Mouse (Mus musculus) CH12.LX (cell line): ENCODE results near the gene 3300002I08Rik. TPM values are rescaled to one million over a fixed set of nuclear protein-coding genes. Genes with fewer than 3 reads are reported as not detected.

Source experiments
- DNase-seq: peaks from one replicate; pipeline ENCODE4 v3.0.0-alpha.2; 2013; ENCODE audit errors: extremely low read depth
- H3K27ac ChIP-seq: 2 replicates; pipeline ENCODE4 v1.5.1; 2012; ENCODE audit warnings: low read depth, mild to moderate bottlenecking, control low read depth, moderate library complexity; ENCODE audit not compliant: insufficient read depth
- H3K27me3 ChIP-seq: replicated peaks from 2 replicates; pipeline ENCODE3; 2012; ENCODE audit warnings: inconsistent platforms
- H3K36me3 ChIP-seq, 2 experiments: replicated peaks in 1 of 2; 2 replicates each; pipeline versions ENCODE3 to v1.6.1; 2012; ENCODE audit warnings: inconsistent platforms in 1 of 2, low read length in 1 of 2, mild to moderate bottlenecking in 1 of 2, mixed read lengths in 1 of 2, moderate library complexity in 1 of 2; ENCODE audit not compliant: control insufficient read depth in 1 of 2, insufficient read depth in 1 of 2
- H3K4me1 ChIP-seq, 2 experiments: 2 replicates each; pipeline ENCODE4 v1.6.1; 2012; ENCODE audit warnings: inconsistent platforms in 1 of 2, moderate library complexity in 1 of 2; ENCODE audit not compliant: insufficient read depth in 2 of 2, control insufficient read depth in 1 of 2
- H3K4me2 ChIP-seq: 2 replicates; pipeline ENCODE4 v1.6.1; 2012; ENCODE audit warnings: low read depth, mild to moderate bottlenecking, control low read depth; ENCODE audit not compliant: poor library complexity, insufficient read depth, severe bottlenecking
- H3K4me3 ChIP-seq, 3 experiments: fragments of 150-350 bp in 1 of 3; sonication (generic) in 1 of 3; replicated peaks in 1 of 3; 2 replicates each; pipeline versions ENCODE3 to v1.5.1; 2011 to 2012; ENCODE audit warnings: low read depth in 2 of 3, low read length in 2 of 3, mild to moderate bottlenecking in 2 of 3, moderate library complexity in 2 of 3, control low read depth in 1 of 3, improper control_type of control experiment in 1 of 3, inconsistent platforms in 1 of 3, mixed read lengths in 1 of 3; ENCODE audit not compliant: poor library complexity in 1 of 3
- H3K79me2 ChIP-seq: replicated peaks from 2 replicates; pipeline ENCODE4 v1.6.1; 2012; ENCODE audit warnings: mild to moderate bottlenecking, moderate library complexity; ENCODE audit not compliant: control insufficient read depth, poor library complexity, insufficient read depth, severe bottlenecking; ENCODE audit errors: extremely low read depth
- H3K9ac ChIP-seq: 2 replicates; pipeline ENCODE4 v1.6.1; 2012; ENCODE audit warnings: low read depth, mild to moderate bottlenecking, control low read depth, moderate library complexity; ENCODE audit not compliant: insufficient read depth
- H3K9me3 ChIP-seq: replicated peaks from 2 replicates; pipeline ENCODE3; 2012; ENCODE audit warnings: low read length, inconsistent platforms, mixed read lengths
- CHD1 ChIP-seq: IDR thresholded peaks from 2 replicates; pipeline ENCODE4 v1.6.1; 2012; ENCODE audit warnings: low read depth, low read length, improper control_type of control experiment, inconsistent platforms
- CTCF ChIP-seq, 2 experiments: IDR thresholded peaks in 1 of 2; conservative IDR thresholded peaks in 1 of 2; 2 replicates each; pipeline ENCODE4 v1.5.1; 2011 to 2012; ENCODE audit warnings: low read depth in 2 of 2, low read length in 2 of 2, improper control_type of control experiment in 1 of 2, inconsistent platforms in 1 of 2, mild to moderate bottlenecking in 1 of 2, moderate library complexity in 1 of 2
- IRF4 ChIP-seq: IDR thresholded peaks from 2 replicates; pipeline ENCODE4 v1.6.1; 2014; ENCODE audit warnings: low read depth, mild to moderate bottlenecking, inconsistent platforms, low read length, improper control_type of control experiment
- MAZ ChIP-seq: IDR thresholded peaks from 2 replicates; pipeline ENCODE4 v1.6.1; 2012; ENCODE audit warnings: low read depth, mild to moderate bottlenecking, inconsistent platforms, low read length, improper control_type of control experiment, moderate library complexity
- MEF2A ChIP-seq: IDR thresholded peaks from 2 replicates; pipeline ENCODE4 v1.6.1; 2014; ENCODE audit warnings: low read depth, mild to moderate bottlenecking, inconsistent platforms, low read length, improper control_type of control experiment, borderline replicate concordance
- MXI1 ChIP-seq: IDR thresholded peaks from 2 replicates; pipeline ENCODE4 v1.6.1; 2011; ENCODE audit warnings: mild to moderate bottlenecking, low read depth, low read length, improper control_type of control experiment
- RAD21 ChIP-seq: IDR thresholded peaks from 2 replicates; pipeline ENCODE4 v1.6.1; 2011; ENCODE audit warnings: low read depth, mild to moderate bottlenecking, low read length, improper control_type of control experiment, moderate library complexity
- SMC3 ChIP-seq: IDR thresholded peaks from 2 replicates; pipeline ENCODE4 v1.6.1; 2011; ENCODE audit warnings: low read depth, low read length, improper control_type of control experiment
- USF2 ChIP-seq: conservative IDR thresholded peaks from 2 replicates; pipeline ENCODE4 v1.6.1; 2011; ENCODE audit warnings: low read depth, low read length, improper control_type of control experiment
- ZMIZ1 ChIP-seq: IDR thresholded peaks from 2 replicates; pipeline ENCODE4 v1.6.1; 2012; ENCODE audit warnings: low read depth, mild to moderate bottlenecking, inconsistent platforms, low read length, improper control_type of control experiment
- dilution Hi-C: fragments of 300-500 bp; cut with MboI; formaldehyde crosslinking; loops from 2 replicates; pipeline ENCODE4 v1.14.3; 2020; ENCODE audit warnings: low sequenced_read_pairs; ENCODE audit not compliant: extremely low pct_unique_long_range_greater_than_20kb, extremely low pct_ligation_motif_present
- in situ Hi-C: fragments of 300-500 bp; cut with MboI; formaldehyde crosslinking; loops from 3 replicates; pipeline ENCODE4 v1.14.3; 2019; ENCODE audit warnings: low sequenced_read_pairs, low pct_ligation_motif_present, low pct_unique_long_range_greater_than_20kb, mixed read lengths
- polyA plus RNA-seq: library from polyadenylated mRNA; unstranded; fragments of >175 nt; gene quantifications from 2 replicates; pipeline ENCODE4 v1.2.1, GENCODE M21; 2012; ENCODE audit warnings: low read depth; ENCODE audit not compliant: insufficient read length
- total RNA-seq, 2 experiments: library from RNA; depleted of rRNA; stranded (reverse); fragments of 300-350 nt in 1 of 2; fragments of >200 nt in 1 of 2; gene quantifications; 2 replicates each; pipeline ENCODE4 v1.2.3; 2012 to 2014

Gene 3300002I08Rik
- total and polyA plus RNA-seq, 3 experiments, result 1.6 to 4.7 (median 3.2) TPM

DNA sequence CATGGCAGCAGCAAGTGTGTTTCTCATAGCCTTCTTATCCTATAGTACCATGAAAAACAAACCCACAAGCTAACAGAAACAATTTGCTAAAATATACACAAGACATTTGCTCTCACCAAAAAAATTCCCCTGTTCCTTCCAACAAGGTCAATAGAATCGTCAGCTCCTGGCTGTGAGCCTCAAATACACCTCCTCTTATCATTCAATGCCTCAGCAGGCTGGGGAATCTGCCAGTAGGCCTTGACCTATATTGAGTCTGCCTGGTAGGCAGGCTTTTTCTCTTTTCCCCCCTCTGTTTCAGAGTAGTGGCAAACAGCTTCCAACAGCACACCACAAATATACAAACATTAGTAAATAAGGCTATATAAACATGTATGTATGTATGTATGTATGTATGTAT lies 63.5 kb downstream of the 3300002I08Rik start:
- H3K4me3 ChIP-seq, result no peak overlapping the region
- no peaks in the 10 kb centered on the region for H3K27me3 ChIP-seq
- no peak for DNase-seq
- in situ Hi-C loops, result no loop called here
- H3K36me3 ChIP-seq, result no peaks in the 10 kb centered on the region
- H3K9ac ChIP-seq, result no peak overlapping the region
- no peaks in the 10 kb centered on the region for H3K4me1 ChIP-seq
- H3K79me2 ChIP-seq, result no peaks in the 10 kb centered on the region
- H3K4me2 ChIP-seq, result no peak overlapping the region
- no peaks in the 10 kb centered on the region for H3K9me3 ChIP-seq
- dilution Hi-C loops, result no loop called here
- H3K27ac ChIP-seq, result no peak overlapping the region
- TF ChIP-seq MXI1, result no peak
- TF ChIP-seq CTCF (conservative IDR thresholded peaks at IDR 0.05 in 1 of 2, IDR thresholded peaks at IDR 0.05 in 1 of 2; ENCODE audit: low read depth in 2 of 2, low read length in 2 of 2), result no peak
- TF ChIP-seq IRF4, result no peak
- TF ChIP-seq SMC3, result no peak
- TF ChIP-seq USF2, result no peak
- TF ChIP-seq MEF2A, result no peak
- TF ChIP-seq ZMIZ1, result no peak
- TF ChIP-seq RAD21, result no peak
- TF ChIP-seq, all 38 proteins: peak for 0

DNA sequence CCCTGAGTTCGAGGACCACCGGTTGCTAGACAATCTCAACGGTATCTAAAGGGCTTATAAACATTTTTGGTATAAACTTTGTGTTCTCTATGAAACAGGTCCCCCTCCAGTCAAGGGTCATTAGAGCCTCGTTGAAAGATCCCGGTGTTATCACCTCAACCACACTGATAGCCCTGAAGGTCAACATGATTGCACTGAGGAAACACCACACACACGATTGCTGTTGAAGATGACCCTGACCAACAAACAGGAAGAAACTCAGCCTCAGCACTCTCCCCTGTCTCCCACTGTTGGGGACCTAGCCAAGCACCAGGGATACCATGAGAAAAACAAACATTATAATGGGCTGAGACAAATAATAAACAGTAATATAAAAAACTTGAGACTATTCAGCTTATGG lies 68.9 kb downstream of the 3300002I08Rik start:
- in situ Hi-C loops, result no loop called here
- no peak for DNase-seq
- Histone ChIP-seq H3K4me3 (no peak overlapping the region), H3K27me3 (no peaks in the 10 kb centered on the region), H3K79me2 (no peaks in the 10 kb centered on the region), H3K9ac (no peak overlapping the region), H3K9me3 (no peaks in the 10 kb centered on the region), H3K36me3 (no peaks in the 10 kb centered on the region), H3K4me1 (no peaks in the 10 kb centered on the region), H3K4me2 (no peak overlapping the region), H3K27ac (no peak overlapping the region)
- no peak for TF ChIP-seq CHD1
- TF ChIP-seq MAZ, result no peak
- dilution Hi-C loops, result no loop called here

Other genes starting within 250 kb of the 3300002I08Rik start
- 7.3 and 8.8 TPM in 2 replicates for gene Zfp120, start 226.1 kb downstream of the 3300002I08Rik start, total RNA-seq (2012; rRNA removed)
- 17.7 and 18.7 TPM in 2 replicates for gene Zfp120, start 226.1 kb downstream of the 3300002I08Rik start, total RNA-seq (2014; rRNA removed)
- 6.2 and 7.0 TPM in 2 replicates for gene Zfp120, start 226.1 kb downstream of the 3300002I08Rik start, polyA plus RNA-seq
- gene Gm10770, start 183.1 kb downstream of the 3300002I08Rik start, total RNA-seq (2012; rRNA removed), result not detected in 2 replicates
- not detected in 2 replicates for gene Gm10770, start 183.1 kb downstream of the 3300002I08Rik start, total RNA-seq (2014; rRNA removed)
- not detected in 2 replicates for gene Gm10770, start 183.1 kb downstream of the 3300002I08Rik start, polyA plus RNA-seq
- gene Gm14139, start 181.0 kb downstream of the 3300002I08Rik start, total RNA-seq (2012; rRNA removed), result 7.2 and 13.8 TPM in 2 replicates
- 27.0 and 34.0 TPM in 2 replicates for gene Gm14139, start 181.0 kb downstream of the 3300002I08Rik start, total RNA-seq (2014; rRNA removed)
- gene Gm14139, start 181.0 kb downstream of the 3300002I08Rik start, polyA plus RNA-seq, result 9.2 and 10.7 TPM in 2 replicates
- gene Zfp937, start 144.7 kb downstream of the 3300002I08Rik start, total RNA-seq (2012; rRNA removed), result 4.0 and 4.5 TPM in 2 replicates
- 5.4 and 6.8 TPM in 2 replicates for gene Zfp937, start 144.7 kb downstream of the 3300002I08Rik start, total RNA-seq (2014; rRNA removed)
- 2.5 and 2.8 TPM in 2 replicates for gene Zfp937, start 144.7 kb downstream of the 3300002I08Rik start, polyA plus RNA-seq
- gene Gm21994, start 107.2 kb downstream of the 3300002I08Rik start, total RNA-seq (2012; rRNA removed), result 3.3 and 3.8 TPM in 2 replicates
- gene Gm21994, start 107.2 kb downstream of the 3300002I08Rik start, total RNA-seq (2014; rRNA removed), result 9.3 and 13.6 TPM in 2 replicates
- 8.7 and 9.4 TPM in 2 replicates for gene Gm21994, start 107.2 kb downstream of the 3300002I08Rik start, polyA plus RNA-seq
- gene Gm14124, start 105.2 kb downstream of the 3300002I08Rik start, total RNA-seq (2012; rRNA removed), result 5.1 and 8.5 TPM in 2 replicates
- gene Gm14124, start 105.2 kb downstream of the 3300002I08Rik start, total RNA-seq (2014; rRNA removed), result 10.4 and 13.4 TPM in 2 replicates
- gene Gm14124, start 105.2 kb downstream of the 3300002I08Rik start, polyA plus RNA-seq, result 6.0 and 6.5 TPM in 2 replicates
- 1.8 and 3.1 TPM in 2 replicates for gene Gm10130, start 39.1 kb downstream of the 3300002I08Rik start, total RNA-seq (2012; rRNA removed)
- gene Gm10130, start 39.1 kb downstream of the 3300002I08Rik start, total RNA-seq (2014; rRNA removed), result not detected in 2 replicates
- 9.8 and 13.3 TPM in 2 replicates for gene Gm10130, start 39.1 kb downstream of the 3300002I08Rik start, polyA plus RNA-seq
- gene Zfp442, start 88.7 kb upstream of the 3300002I08Rik start, total RNA-seq (2012; rRNA removed), result 2.0 and 2.6 TPM in 2 replicates
- 2.6 and 3.4 TPM in 2 replicates for gene Zfp442, start 88.7 kb upstream of the 3300002I08Rik start, total RNA-seq (2014; rRNA removed)
- gene Zfp442, start 88.7 kb upstream of the 3300002I08Rik start, polyA plus RNA-seq, result 1.7 and 2.5 TPM in 2 replicates
- 4.5 and 6.6 TPM in 2 replicates for gene Zfp345, start 122.3 kb upstream of the 3300002I08Rik start, total RNA-seq (2012; rRNA removed)
- gene Zfp345, start 122.3 kb upstream of the 3300002I08Rik start, total RNA-seq (2014; rRNA removed), result 15.0 and 16.6 TPM in 2 replicates
- 6.0 and 6.3 TPM in 2 replicates for gene Zfp345, start 122.3 kb upstream of the 3300002I08Rik start, polyA plus RNA-seq
- 12.8 and 15.9 TPM in 2 replicates for gene Cst7, start 207.7 kb upstream of the 3300002I08Rik start, total RNA-seq (2012; rRNA removed)
- 30.7 and 31.7 TPM in 2 replicates for gene Cst7, start 207.7 kb upstream of the 3300002I08Rik start, total RNA-seq (2014; rRNA removed)
- 42.0 and 48.8 TPM in 2 replicates for gene Cst7, start 207.7 kb upstream of the 3300002I08Rik start, polyA plus RNA-seq
- gene Apmap, start 245.8 kb upstream of the 3300002I08Rik start, total RNA-seq (2012; rRNA removed), result 24.5 and 29.0 TPM in 2 replicates
- gene Apmap, start 245.8 kb upstream of the 3300002I08Rik start, total RNA-seq (2014; rRNA removed), result 35.6 and 39.3 TPM in 2 replicates
- gene Apmap, start 245.8 kb upstream of the 3300002I08Rik start, polyA plus RNA-seq, result 25.8 and 29.3 TPM in 2 replicates